Mouse (Mus musculus) right cerebral cortex, postnatal 36 days (tissue): ENCODE results near the gene Ipmk.
A peak's percentile ranks its signal among the peaks of the same experiment; 100 is the strongest.
"Not testable (repeated sequence)": the region's sequence is repeated elsewhere in the genome, so short reads cannot be mapped to it uniquely, and the experiment has no call there.

Source experiments
- DNase-seq, 2 experiments: peaks; one replicate each; pipeline ENCODE4 v3.0.0; 2022; ENCODE audit warnings: low spot score in 2 of 2, mixed read lengths in 1 of 2

The Ipmk gene

DNA sequence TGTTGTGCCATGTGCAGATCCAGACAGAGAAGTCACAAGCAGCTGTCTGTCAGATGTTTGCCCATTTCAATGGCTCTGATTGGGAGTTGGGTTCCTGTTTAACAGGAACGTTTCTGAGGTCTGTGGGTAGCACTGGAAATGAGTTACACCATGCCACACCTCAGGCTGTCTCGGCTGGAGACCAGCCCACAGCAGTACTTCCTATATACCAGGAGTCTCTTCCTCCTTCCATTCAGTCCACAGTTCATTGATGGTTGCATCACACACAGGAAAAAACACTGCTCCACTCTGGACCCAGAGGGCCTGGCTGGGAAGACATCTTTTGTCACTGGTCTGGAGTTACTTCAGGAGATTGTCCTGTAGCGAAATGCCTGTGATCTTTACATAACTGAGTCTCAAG lies 21.9 kb downstream of the Ipmk start:
- DNase-seq: no peak

DNA sequence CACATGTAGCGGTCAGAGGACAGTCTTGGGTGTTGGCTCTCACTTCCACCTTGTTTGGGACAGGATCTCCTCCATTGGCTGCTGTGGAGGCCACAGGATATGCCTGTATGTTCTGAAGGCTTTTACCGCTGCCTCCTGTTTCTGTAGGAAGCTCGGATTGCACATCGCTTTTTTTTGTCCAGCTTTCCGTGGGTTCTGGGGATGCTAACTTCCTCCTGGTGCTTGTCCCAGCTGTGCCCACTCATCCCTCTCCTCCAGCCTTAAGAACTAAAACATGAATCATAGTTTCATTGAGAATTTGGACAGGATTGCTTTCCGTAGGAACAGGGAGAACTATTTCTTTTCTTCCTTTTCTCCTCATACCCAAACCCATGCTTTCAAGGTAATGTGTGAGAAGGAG lies 24.3 kb downstream of the Ipmk start:
- DNase-seq: peak; percentile 58 to 60

DNA sequence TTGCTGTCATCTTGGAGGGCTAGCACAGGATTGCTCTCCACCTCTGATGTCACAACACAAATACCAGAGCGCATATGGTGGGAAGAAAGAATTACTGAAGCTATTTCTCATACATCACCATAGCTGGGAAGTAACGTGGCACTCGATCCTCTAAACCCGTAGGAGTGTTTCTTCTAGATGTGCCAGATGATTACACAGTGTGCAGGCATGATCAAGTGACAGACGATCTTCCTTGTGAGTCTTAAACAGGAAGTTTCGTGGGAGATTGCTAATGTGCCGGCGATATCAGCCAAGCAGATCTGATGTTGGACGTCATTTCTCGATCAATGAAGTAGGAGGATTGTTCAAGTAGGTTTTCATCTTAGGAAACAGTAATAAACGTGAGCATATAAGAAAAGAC lies 26.1 kb downstream of the Ipmk start:
- DNase-seq: no peak

DNA sequence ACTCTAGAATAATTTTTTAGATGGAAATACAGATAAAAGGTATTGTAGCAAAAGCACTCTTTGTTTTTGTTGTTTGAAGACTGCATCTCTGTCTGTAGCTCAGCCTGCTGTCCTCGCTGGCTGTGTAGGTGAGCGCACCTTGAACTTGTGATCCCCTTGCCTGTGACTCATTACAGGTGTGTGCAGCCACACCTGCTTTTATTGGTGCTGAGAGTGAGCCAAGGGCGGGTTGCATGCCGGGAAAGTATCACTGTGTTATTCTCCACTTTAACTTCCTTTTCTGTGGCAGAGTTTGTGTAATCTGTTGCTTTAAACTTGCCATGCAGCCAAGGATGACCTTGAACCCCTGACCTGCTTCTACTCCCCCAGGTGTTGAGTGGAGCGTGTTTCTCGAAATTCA lies 28.5 kb downstream of the Ipmk start:
- no peak for DNase-seq

DNA sequence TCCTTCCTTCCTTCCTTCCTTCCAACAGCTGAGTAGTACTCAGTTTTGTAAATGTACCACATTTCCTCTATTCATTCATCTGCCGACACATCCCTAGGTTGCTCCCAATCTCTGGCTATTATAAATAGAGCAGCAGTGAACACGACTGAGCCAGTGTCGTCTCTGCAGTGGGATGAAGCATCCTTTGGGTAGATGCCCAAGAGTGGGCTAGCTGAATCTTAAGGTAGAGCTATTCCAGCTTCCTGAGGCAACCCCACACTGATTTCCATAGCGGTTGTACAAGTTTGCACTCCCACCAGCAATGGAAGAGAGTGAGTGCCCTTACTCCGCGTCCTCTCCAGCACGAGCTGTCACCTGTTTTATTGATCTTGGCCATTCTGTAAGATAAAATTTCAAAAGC lies 32.8 kb downstream of the Ipmk start:
- peak; percentile 34 to 66 for DNase-seq

DNA sequence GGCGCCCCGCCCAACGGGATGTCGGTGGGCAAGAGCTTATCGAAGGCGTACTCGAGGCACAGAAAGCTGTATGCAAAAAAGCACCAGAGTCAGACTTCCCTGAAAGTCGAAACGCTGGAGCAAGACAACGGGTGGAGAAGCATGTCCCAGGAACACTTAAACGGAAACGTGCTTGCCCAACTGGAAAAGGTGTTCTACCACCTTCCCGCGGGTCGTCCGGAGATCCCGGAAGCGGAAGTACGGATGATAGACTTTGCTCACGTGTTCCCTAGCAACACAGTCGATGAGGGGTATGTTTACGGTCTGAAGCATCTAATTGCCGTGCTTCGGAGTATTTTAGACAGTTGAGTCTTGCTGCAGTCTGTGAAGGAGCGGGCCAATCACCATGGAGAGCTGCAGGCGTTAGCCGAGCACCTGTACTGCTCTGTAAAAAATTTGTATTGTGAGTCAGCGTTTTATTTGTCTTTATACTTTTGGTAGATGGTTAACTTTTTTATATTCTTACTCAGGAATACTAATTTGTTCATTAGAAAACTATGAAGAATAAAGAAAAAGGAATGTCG lies 34.0 kb downstream of the Ipmk start:
- DNase-seq: no peak

DNA sequence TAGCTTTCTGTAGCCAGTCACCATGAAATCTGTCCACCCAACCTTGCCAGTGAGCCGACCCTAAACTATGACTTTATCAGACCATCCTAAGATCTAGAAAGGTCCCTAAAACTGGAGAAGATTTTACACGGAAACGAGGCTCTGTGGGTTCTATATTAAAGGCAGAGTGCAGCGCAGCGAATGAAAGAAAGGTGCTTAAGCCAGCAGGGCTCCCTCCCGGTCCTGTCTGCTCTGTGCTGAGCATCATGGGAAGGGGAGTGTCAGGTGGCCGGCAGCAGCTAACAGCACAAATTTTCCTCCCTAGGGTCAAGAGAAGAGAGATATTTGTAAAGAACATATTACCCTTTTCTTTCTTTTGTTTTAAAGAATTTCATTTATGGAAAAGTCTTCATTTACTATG lies 34.5 kb downstream of the Ipmk start:
- no peak for DNase-seq

DNA sequence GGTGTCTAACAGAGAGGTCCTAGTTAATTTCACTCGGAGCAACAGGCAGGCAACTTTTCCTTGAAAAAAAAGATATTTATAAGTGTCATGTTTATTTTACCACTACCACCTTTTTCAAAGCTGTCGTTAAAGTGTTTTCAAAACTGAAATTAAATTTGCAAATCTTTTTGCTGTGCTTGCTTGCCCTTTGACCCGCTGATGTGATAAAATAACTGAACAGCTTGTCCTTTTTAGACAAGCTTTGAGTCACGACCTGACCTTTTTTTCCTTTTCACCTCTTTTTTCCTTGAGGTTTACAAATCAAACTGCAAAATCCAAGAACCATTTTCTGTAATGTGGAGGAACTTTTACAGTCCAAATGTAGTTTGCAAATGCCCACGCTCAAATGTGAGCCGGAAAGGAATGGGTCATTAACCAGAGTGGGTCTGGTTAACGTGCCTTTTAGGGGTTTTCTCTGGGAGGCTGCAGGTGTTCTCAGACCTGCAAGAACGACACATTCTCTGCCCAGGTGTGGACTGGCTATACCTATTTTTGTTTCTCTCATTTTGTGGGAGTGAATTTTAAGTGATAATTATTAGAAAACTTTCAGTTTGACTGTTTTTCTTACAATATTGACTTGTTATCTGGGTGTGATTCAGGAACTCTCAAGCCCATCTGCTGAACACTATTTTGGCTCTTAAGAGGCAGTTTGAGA lies 35.4 kb downstream of the Ipmk start:
- no peak for DNase-seq

DNA sequence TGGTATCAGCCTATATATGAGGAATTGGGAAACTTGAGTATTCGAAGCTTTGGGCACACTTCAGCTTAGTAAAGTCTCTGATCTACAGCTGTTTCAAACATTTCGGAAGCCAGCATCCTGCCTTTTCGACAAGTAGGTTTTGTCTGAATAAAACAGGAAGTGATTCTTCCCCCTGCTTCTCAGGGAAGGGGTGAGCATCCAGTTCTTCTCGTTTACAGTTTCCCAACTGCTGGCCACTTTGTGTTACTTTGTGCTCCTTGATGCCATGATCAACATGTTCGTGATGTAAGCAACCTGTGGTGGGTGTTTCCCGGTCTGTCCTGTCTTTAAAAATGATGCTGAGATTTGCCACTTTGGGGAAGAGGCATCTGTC lies 36.0 kb downstream of the Ipmk start:
- not testable (repeated sequence) for DNase-seq

DNA sequence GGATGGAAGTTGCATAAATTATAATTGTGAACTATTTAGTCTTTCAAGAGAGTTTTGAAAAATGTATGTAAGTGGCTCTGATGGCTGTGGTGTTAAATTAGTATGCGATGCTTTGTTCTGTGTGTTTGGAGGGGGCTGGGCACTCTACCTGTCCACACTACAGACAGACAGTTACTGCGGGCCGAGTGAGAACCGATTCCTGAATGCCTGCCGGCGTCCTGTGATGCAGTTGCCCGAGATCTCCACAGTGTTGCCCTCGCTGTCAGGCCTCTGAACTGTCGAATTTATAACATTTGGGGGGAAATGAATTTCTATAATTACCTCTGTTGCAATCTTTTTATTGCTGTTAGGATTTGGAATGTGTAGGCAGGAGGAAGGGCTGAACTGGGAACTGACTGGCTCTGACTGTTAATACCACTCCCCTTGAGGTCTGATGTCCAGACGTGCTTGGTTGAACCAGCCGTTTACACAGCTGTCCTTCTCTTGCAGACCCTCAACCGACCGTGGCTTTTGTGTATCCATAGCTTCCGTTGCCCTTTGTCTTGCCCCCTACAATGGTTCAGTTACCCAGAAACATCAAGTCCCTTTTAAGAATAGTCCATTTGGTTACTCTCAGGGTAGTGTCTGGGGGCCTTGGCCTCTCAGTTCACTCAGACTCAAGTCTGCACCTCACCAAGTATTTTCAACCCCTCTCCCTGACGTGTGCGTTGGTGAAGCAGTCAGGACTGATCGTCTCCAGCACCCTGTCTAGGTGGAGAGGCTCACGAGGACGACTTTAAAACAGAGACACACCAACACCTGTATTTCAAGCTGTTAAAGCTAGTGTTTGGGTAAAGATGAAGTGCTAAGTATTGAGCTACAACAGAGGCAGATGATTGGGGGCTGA lies 36.8 kb downstream of the Ipmk start:
- DNase-seq: no peak

DNA sequence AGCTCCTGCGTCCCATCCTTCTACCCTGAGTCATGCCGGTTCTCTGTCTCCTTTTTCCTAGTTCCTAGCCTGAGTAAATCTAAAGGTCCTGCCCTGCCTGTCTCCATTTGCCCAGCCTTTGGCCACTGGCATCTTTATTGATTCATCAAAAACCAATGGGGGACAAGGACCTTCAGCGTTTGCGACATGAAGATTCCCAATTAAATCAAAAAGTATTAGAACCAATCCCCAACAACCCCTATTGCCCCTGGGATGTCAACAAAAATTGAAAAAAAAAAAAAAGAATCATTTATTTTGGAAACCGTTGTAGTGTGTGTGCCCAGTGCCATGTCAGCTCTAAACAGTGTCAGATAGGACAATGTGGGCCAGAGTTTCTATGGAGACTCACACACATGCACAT lies 41.7 kb downstream of the Ipmk start:
- DNase-seq: no peak

DNA sequence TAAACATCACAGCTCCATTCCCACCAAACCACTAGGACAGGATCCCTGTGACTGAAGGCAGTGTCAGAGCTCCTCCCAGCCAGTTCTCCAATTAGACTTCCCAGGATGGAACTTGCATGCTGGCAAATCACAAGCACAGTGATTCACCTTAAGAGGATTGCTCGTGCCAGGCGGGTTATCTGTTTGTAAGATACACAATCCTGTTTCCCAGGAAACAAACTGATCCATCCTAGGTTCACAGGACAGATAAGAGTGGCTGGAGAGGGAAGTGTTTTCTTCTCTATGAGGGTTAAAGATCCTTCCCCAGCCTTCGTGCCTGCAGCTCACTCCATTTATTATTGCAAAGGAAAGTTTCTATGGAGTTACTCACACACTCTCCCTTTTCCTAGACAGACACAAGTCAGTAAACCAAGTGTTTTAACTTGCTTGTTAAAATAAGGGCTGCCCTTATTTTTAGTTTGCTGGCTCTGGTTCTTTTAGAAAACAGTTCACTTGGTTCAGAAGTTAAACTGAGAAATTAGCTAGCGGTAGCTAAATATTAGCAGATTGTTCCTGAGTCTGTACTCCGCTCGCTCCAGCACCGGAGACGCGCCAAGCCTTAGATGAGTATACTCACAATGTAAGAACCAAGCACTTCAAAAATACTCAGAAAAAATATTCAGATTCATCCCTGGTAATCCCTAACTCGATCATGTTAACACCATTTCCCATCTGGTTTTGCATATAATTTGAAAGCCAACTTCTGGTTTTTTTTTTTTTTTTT lies 51.0 kb downstream of the Ipmk start:
- DNase-seq: no peak

DNA sequence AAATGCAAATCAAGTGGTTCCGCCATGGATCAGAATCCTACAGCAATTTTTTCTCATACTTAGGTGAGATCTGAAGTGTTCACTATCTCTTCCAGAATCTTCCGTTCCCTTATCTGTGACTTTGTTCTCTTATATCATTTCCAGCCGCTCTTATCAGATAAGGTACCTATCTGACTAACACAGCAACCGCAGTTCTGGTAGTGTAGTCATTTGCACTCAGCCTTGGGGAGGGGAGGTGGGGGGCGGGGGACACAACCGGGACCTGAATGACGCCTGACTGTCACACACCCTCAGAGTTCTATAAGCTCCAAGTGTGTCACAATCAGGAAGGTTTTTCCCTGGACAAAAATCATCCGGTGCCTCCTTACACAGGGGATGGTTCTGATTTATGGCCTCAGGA lies 51.8 kb downstream of the Ipmk start:
- DNase-seq: no peak

DNA sequence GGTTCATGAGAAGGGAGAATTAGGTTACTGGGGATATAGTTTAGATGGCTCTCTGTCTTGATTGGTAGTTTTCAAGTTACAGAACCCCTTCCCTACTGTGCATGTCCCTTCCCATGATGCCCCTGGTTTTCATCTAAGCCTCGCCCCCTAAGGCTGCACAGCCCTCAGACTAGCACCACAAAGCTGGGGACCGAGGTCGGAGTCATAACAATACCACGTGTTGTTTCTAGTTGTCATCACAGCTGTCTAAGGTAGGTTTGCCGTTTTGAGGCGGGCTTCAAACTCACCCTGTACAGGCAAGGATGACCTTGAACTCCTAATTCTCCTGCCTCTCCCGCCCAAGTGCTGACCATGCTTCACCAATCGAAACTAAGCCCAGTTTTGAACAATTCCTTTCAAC lies 52.4 kb downstream of the Ipmk start:
- no peak for DNase-seq

DNA sequence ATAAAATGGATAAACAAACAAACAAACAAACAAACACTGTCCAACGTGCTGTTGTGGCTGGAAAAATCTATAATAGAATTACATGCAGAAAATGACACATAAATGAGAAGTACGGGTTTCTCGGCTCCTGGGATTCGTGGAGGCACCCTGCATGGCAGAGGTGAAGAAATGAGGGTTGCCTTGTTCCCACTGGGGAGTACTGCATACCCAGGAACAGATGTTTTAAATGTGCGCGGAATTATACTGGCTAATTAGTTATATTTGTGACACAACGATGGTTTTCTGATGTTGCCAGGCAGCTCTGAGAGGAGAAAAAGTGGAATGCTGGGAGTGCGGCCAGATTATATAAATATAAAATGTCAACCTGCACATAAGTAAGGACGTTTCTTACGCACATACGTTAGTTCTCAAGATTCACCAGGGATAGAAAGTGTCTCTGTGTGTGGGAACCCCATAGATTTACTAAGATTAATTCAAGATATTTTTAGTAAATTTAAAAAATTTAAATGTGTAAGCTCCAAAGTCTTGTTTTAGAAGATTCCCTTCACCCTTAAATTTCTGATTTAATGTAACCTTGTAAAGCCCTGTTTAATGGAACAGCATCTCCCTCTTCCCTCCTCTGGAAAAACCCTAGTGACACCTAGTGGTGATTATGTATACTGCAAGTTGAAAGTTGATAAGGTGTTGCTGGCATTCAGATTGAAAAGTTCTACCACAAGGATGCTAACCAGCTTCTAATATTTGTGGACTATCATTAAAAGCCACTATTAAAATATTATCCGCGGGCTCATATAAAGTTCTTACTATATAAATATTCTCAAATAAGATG lies 53.5 kb downstream of the Ipmk start:
- DNase-seq: no peak

DNA sequence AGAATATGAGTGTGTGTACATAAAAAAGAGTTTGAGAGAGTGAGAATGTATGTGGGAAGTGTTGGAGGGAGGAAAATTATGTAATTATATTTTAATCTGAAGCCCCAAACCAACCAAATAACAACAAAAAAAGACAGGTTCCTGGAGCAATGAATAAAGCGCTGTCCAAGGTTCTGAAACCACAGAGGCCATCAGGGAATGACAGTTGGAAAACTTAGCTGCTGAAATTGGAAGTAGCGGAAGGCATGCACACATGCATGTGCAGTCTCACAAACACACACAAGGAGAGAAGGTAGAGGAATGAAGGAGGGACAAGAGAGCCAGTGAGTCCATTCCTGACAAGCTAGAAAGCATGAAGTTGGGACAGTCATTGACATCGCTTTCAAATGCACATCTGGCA lies 56.1 kb downstream of the Ipmk start:
- DNase-seq: no peak

DNA sequence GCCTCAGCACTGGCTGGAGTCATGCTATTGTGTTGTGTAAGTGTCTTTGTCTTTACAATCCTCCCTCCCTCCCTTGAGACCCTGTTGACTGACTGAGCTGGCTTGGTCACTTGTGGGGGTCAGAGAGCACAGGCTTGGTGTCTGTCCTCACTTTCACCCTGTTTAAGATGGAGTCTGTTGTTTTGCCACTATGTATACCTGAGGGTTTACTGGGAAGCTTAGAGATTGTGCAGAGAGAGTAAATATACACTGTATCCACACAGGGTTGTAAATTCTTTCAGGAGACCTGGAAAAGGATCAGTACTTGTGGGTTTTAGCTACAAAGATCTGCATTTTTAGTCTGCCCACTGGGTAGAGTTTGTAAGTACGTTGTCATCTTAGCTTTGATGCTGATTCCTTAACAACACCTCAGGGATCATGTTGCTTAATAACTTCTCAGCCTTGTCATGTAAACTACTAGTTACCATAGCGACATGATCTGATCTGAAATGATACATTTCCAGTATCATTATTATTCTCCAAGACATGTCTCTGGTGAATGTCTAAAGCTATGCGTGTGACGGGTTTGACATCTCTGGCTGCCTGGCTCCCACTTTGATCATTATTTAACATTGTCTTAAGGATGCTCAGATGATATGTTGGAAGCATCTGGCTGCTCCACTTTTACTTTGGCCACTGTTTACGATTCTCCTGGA lies 58.1 kb downstream of the Ipmk start:
- no peak for DNase-seq

DNA sequence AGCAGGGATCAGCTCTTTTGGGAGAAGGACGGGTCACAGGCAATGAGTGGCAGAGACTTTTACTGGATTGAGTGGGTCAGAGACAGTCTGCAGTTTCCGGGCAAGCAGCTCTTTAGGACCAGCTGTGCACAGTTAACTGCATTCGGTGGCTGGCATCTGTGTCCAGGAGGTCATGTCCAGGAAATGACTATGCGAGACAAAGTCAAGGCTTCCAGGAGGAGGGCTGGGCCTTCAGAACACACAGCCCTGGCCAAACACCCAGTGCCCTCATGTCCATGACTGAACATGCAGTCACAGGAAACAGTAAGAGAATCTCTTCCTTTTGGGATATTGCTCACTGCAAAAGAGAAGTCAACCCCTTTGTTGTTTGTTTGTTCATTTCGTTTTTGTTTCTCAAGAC lies 62.4 kb downstream of the Ipmk start:
- no peak for DNase-seq

DNA sequence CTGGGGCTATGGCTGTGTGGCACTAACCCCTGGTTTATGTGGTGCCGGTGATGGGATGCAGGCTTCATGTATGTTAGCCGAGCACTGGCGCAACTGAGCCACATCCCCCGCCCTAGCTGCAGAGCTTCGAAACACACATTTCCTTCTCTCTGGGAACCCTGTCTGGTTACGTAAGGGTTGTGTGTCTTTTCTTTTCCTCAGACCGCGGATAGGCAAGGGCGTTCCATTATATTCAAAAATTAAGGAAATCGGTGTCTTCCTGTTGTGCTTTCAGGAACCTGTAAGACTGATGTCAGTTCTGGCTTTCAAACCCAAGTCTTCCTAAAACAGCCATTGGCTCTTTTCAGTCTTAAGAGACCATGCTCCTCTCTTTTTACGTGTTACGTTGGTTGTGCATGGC lies 65.8 kb downstream of the Ipmk start:
- DNase-seq: no peak

DNA sequence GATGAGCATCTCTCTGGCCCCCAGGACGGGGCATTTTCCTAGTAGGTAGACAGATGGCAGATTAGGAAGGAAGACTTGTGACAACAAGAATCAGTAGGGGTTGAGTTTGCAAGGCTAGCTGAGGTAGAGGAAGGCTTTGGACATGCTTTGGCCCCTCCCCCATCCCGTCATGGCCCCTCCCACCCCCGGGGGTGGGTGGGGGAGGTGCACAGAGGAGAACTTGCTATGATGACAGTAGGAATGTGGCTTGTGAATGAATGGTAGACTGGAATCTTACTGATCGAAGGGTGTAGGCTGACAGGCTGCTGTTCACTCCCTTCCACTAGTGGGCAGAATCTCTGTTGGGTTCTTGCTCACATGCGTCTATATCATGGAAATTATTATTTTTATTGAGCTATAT lies 74.0 kb downstream of the Ipmk start:
- DNase-seq: no peak
